Mouse (Mus musculus) midbrain, embryonic 16.5 days (tissue): ENCODE measurements at regions not wholly inside any gene's neighbourhood (a gene's known extent, or its start where the extent isn't known, plus 50 kb on each side); places are given as distances from the start of the nearest gene placed in this dataset.

Experiments
- ATAC-seq: fragments of 200-750 bp; cut with Nextera tagmentation; 2 replicates; pipeline ENCODE4 v1.8.0; 2017; ENCODE audit warnings: moderate TSS enrichment
- H3K27ac ChIP-seq: fragments of 300-500 bp; sonication (generic); 2 replicates; pipeline ENCODE4 v1.5.1; 2014; ENCODE audit warnings: mild to moderate bottlenecking, low read length, mixed read lengths
- H3K27me3 ChIP-seq: fragments of 300-500 bp; sonication (generic); 2 replicates; pipeline ENCODE4 v1.6.1; 2014; ENCODE audit warnings: low read depth, low read length, mixed read lengths; ENCODE audit not compliant: control insufficient read depth, insufficient read depth
- H3K36me3 ChIP-seq: fragments of 300-500 bp; sonication (generic); 2 replicates; pipeline ENCODE4 v1.6.1; 2014; ENCODE audit warnings: mild to moderate bottlenecking, low read length, moderate library complexity, mixed read lengths; ENCODE audit not compliant: control insufficient read depth, insufficient read depth
- H3K4me1 ChIP-seq: fragments of 300-500 bp; sonication (generic); 2 replicates; pipeline ENCODE4 v1.6.1; 2014; ENCODE audit warnings: mild to moderate bottlenecking, low read length, mixed read lengths; ENCODE audit not compliant: control insufficient read depth, insufficient read depth
- H3K4me2 ChIP-seq: fragments of 300-500 bp; sonication (generic); 2 replicates; pipeline ENCODE4 v1.6.1; 2014; ENCODE audit warnings: mild to moderate bottlenecking, low read length, mixed read lengths
- H3K4me3 ChIP-seq: fragments of 300-500 bp; sonication (generic); 2 replicates; pipeline ENCODE4 v1.5.1; 2014; ENCODE audit warnings: low read depth, mild to moderate bottlenecking, low read length, moderate library complexity, mixed read lengths
- H3K9ac ChIP-seq: fragments of 300-500 bp; sonication (generic); 2 replicates; pipeline ENCODE4 v1.6.1; 2014; ENCODE audit warnings: low read depth, low read length, mixed read lengths
- H3K9me3 ChIP-seq: fragments of 300-500 bp; sonication (generic); replicated peaks from 2 replicates; pipeline ENCODE4 v1.6.1; 2014; ENCODE audit warnings: mild to moderate bottlenecking, low read length, mixed read lengths; ENCODE audit not compliant: control insufficient read depth, poor library complexity, severe bottlenecking
- WGBS: fragments of 180-500 bp; shearing (Covaris S2); extraction: QIAGEN DNeasy Blood & Tissue Kit; methylation state at CpG from one replicate; pipeline ENCODE4 v1.1.7; 2014; 5-methylcytosine and 5-hydroxymethylcytosine counted together

GRCm38 (mm10) chr9:117922992-117923391 is 117.3 kb upstream of the Azi2 start:
- Histone ChIP-seq H3K9me3 (no peaks in the 10 kb centered on the region), H3K4me2 (no peak overlapping the region), H3K4me3 (no peak overlapping the region), H3K36me3 (no peaks in the 10 kb centered on the region), H3K9ac (no peak overlapping the region), H3K4me1 (no peaks in the 10 kb centered on the region), H3K27me3 (no peaks in the 10 kb centered on the region), H3K27ac (no peak overlapping the region)
- 62% methylated on average over 4 of the region's 4 CpGs for WGBS
- ATAC-seq, result no peak

GRCm38 (mm10) chr9:117907895-117908424 is 132.3 kb upstream of the Azi2 start:
- ATAC-seq, result no peak
- WGBS, result 95% methylated on average over 10 of the region's 10 CpGs
- H3K4me1 ChIP-seq, result no peaks in the 10 kb centered on the region
- no peaks in the 10 kb centered on the region for H3K27me3 ChIP-seq
- no peaks in the 10 kb centered on the region for H3K9me3 ChIP-seq
- no peaks in the 10 kb centered on the region for H3K36me3 ChIP-seq
- no peak overlapping the region for H3K27ac ChIP-seq
- no peak overlapping the region for H3K9ac ChIP-seq
- H3K4me3 ChIP-seq, result no peak overlapping the region
- no peak overlapping the region for H3K4me2 ChIP-seq

GRCm38 (mm10) chr9:117905045-117905747 is 135.1 kb upstream of the Azi2 start:
- Histone ChIP-seq H3K27me3 (no peaks in the 10 kb centered on the region), H3K4me1 (no peaks in the 10 kb centered on the region), H3K9ac (no peak overlapping the region), H3K36me3 (no peaks in the 10 kb centered on the region), H3K4me2 (no peak overlapping the region), H3K27ac (no peak overlapping the region), H3K4me3 (no peak overlapping the region), H3K9me3 (no peaks in the 10 kb centered on the region)
- ATAC-seq, result no peak
- 84% methylated on average over 10 of the region's 10 CpGs for WGBS

GRCm38 (mm10) chr9:117904621-117905020 is 135.7 kb upstream of the Azi2 start:
- no peaks in the 10 kb centered on the region for H3K36me3 ChIP-seq
- no peak overlapping the region for H3K9ac ChIP-seq
- no peak for ATAC-seq
- WGBS, result 90% methylated on average over 8 of the region's 8 CpGs
- no peak overlapping the region for H3K27ac ChIP-seq
- H3K27me3 ChIP-seq, result no peaks in the 10 kb centered on the region
- no peak overlapping the region for H3K4me3 ChIP-seq
- no peak overlapping the region for H3K4me2 ChIP-seq
- no peaks in the 10 kb centered on the region for H3K9me3 ChIP-seq
- no peaks in the 10 kb centered on the region for H3K4me1 ChIP-seq

- WGBS, result 65% methylated on average over 4 of the region's 4 CpGs
- Histone ChIP-seq H3K4me3 (no peak overlapping the region), H3K4me2 (no peak overlapping the region), H3K4me1 (no peaks in the 10 kb centered on the region), H3K36me3 (no peaks in the 10 kb centered on the region), H3K27me3 (no peaks in the 10 kb centered on the region), H3K9ac (no peak overlapping the region), H3K9me3 (no peaks in the 10 kb centered on the region), H3K27ac (no peak overlapping the region)
- peak; percentile 39; the same call in 1 of the 2 replicates for ATAC-seq
These were observed 137.3 kb upstream of the Azi2 start for GRCm38 (mm10) chr9:117903025-117903424.

GRCm38 (mm10) chr9:117902239-117902939 is 137.9 kb upstream of the Azi2 start:
- H3K27ac ChIP-seq, result no peak overlapping the region
- H3K9ac ChIP-seq, result no peak overlapping the region
- no peak overlapping the region for H3K4me2 ChIP-seq
- H3K36me3 ChIP-seq, result no peaks in the 10 kb centered on the region
- no peaks in the 10 kb centered on the region for H3K4me1 ChIP-seq
- no peak overlapping the region for H3K4me3 ChIP-seq
- no peaks in the 10 kb centered on the region for H3K9me3 ChIP-seq
- ATAC-seq, result 0 out of 2 replicates have a peak, but pooled peaks have one; percentile 17
- 85% methylated on average over 20 of the region's 20 CpGs for WGBS
- no peaks in the 10 kb centered on the region for H3K27me3 ChIP-seq

- no peak overlapping the region for H3K4me2 ChIP-seq
- no peaks in the 10 kb centered on the region for H3K36me3 ChIP-seq
- H3K4me1 ChIP-seq, result no peaks in the 10 kb centered on the region
- H3K9me3 ChIP-seq, result no peaks in the 10 kb centered on the region
- H3K27ac ChIP-seq, result no peak overlapping the region
- no peak overlapping the region for H3K9ac ChIP-seq
- H3K27me3 ChIP-seq, result no peaks in the 10 kb centered on the region
- ATAC-seq, result no peak
- H3K4me3 ChIP-seq, result no peak overlapping the region
- WGBS, result 83% methylated on average over 12 of the region's 12 CpGs
These were observed 139.7 kb upstream of the Azi2 start for GRCm38 (mm10) chr9:117900631-117901030.

- H3K4me2 ChIP-seq, result no peak overlapping the region
- no peak overlapping the region for H3K9ac ChIP-seq
- H3K9me3 ChIP-seq, result no peaks in the 10 kb centered on the region
- H3K27me3 ChIP-seq, result no peaks in the 10 kb centered on the region
- no peak overlapping the region for H3K27ac ChIP-seq
- H3K4me1 ChIP-seq, result no peaks in the 10 kb centered on the region
- no peak for ATAC-seq
- H3K36me3 ChIP-seq, result no peaks in the 10 kb centered on the region
- 84% methylated on average over 8 of the region's 8 CpGs for WGBS
- H3K4me3 ChIP-seq, result no peak overlapping the region
These were observed 143.8 kb upstream of the Azi2 start for GRCm38 (mm10) chr9:117896517-117896916.

- WGBS, result 88% methylated on average over 6 of the region's 6 CpGs
- no peak for ATAC-seq
- no peaks in the 10 kb centered on the region for H3K9me3 ChIP-seq
These were observed 147.7 kb upstream of the Azi2 start for GRCm38 (mm10) chr9:117892601-117893000.

More at GRCm38 (mm10) chr9:117892601-117893000, 147.7 kb upstream of the Azi2 start:
- no peak overlapping the region for H3K4me3 ChIP-seq
- no peak overlapping the region for H3K27ac ChIP-seq
- H3K9ac ChIP-seq, result no peak overlapping the region
- no peaks in the 10 kb centered on the region for H3K36me3 ChIP-seq
- H3K27me3 ChIP-seq, result no peaks in the 10 kb centered on the region
- H3K4me2 ChIP-seq, result no peak overlapping the region
- no peaks in the 10 kb centered on the region for H3K4me1 ChIP-seq
